Mouse (Mus musculus) induced T-regulatory cell, adult 2 months (primary cell): ENCODE data around the gene Dclk1.
A peak's percentile ranks its signal among the peaks of the same experiment; 100 is the strongest.

Experiments
- DNase-seq: peaks from one replicate; pipeline ENCODE4 v3.0.0-alpha.2; 2012; ENCODE audit warnings: low read depth

Dclk1 gene

DNA sequence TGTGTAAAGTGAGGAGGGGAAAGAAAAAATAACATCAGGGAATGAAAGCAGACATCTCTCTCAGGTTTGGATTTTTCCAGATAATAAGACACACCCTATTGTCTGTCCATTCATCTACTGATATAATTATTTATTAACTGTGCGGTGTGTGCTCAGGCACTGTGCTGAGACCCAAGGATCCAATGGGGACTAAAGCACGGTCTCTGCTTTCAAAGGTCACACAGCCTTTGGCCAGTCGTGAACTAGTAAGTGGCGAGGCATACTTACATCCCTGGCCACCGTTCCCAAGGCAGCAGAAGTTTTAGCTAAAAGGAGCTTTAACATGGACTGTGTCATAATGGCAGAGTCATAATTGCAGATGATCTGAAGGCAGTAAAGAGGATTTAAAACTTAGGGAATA is 273.8 kb downstream of the Dclk1 start:
- DNase-seq: no peak

DNA sequence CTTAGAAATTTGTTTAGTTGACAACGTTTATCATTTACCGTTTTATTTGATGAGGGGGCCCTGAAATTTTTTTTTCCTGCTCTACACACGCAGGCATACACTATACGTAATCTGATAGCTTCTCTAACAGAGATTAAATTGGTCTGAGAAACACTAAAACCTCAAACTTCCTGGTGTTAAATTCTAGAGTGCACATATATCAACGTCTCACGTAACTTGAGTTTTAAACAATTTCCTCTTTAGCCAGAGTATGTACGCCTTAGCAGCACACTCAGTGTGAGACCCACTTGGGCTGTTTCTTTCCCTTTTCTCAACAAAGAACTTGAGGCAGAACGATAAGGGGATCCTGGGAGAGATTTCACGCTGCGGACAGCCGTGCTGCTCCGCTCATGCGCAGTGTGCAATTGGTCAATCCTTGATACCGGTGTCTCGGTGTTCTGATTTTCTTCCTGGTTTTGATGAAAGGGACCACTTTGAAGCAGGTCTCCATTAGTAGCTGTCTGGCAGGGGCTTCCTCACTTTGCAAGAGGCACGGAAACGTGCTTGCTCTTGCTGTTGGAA is 275.4 kb downstream of the Dclk1 start:
- DNase-seq: peak; percentile 50

DNA sequence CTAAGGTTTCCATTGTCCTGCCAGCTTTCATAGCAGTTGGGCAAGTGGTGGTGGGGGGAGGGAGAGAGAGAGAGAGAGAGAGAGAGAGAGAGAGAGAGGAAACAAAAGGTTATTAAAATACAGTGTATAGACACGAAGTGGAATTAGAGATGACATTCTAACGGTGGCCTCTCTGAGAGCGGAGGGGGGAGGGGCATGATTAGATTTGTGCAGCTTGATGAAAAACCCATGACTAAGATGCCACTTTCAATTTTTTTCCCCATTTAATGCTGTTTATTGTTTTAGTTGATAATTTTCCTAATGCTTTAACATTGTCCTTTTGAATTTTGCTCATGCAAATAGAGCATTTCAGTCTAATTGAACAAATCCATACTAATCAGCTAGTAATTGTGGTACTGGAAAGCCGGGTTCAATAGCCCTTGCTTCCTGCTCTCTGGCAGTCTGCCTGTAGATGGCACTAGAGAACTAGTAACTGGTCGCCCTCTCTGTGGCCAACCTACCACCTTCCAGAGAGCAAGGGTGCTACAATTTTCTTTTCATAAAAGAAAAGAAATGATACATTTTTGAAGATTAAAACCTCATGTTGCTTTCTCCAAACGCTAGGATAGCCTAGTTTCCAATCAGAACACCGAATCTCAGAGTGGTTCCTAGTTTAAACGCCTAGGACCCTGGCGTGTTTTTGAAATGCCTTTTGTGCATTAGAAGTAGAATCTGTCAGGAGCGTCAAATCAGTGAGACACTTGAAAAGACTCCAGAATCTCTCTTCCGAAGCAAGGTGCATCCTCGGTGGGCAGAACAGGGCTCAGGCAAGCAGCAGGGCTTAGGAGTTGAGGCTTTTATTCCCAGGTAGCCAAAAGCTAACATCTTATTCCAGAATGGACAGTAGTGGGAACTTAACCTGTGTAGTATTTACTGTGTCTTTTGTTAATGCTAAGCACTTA is 278.3 kb downstream of the Dclk1 start:
- DNase-seq: peak; percentile 69

DNA sequence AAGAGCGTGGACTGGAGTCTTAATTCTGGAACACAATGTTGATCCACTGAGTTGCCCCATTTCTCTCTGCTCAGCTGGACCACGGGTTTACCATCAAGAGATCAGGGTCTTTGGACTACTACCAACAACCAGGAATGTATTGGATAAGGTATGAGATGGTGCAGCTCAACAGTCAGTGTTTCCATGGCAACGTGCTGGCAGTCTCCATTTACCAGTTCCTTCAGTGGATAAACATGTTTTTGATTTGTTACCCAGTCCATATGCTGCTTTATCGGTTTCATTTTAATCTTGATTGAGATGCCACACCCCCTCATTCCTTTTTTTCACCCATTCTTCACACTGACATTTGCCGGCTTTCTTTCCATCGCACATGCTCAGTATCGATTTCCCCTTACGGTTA is 279.6 kb downstream of the Dclk1 start:
- DNase-seq: no peak

DNA sequence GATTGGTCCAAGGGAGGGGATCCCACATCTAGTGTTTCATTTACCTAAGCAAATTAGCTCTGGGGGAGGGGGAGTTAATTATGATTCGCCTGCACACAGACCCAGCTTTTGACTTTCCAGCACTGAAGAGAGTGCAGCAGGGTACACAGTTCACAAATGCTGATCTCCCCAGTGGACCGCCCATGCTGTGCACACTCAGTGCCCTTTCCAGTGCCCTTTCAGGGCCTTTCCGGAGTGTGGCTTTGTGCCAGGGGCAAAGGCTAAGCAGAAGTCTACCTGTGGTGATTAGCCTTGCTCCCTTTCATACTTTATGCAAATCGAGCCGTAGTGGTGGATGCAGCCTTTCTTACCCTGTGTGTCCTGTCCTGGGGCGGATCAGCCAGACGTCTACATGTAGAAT is 281.1 kb downstream of the Dclk1 start:
- no peak for DNase-seq

DNA sequence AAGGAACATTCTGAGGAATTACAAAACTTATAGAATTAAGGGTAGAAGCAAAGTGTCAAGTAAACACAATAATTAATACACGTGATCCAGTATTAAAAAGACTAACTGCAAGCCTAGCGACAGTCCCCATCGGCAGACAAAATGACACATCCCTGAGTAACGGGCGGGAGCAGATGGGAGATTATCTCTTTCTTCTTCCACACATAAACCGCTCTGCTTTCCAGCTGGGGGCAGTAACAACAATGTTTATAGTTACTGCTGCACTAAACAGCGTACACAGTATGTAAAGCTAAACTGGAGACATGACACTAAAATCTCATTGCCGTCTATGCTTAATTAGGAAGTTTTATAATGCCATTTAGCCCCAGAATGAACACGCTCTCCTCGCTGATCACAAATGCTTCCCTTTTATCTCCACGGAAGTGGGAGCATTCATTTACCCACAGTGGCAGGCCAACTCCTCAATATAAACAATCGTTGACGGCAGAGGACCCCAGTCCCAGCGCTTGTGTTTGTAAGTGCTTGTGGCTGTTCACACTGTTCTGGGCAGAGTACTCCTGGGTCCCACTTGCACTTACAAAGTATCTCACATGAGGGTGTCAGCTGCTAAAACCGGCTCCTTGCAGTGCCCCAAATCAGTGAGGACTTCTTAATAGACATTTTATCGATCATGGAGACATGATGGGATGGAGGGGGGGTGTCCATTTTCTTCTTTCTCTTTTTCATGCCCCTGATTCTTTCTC is 281.7 kb downstream of the Dclk1 start:
- DNase-seq: no peak

DNA sequence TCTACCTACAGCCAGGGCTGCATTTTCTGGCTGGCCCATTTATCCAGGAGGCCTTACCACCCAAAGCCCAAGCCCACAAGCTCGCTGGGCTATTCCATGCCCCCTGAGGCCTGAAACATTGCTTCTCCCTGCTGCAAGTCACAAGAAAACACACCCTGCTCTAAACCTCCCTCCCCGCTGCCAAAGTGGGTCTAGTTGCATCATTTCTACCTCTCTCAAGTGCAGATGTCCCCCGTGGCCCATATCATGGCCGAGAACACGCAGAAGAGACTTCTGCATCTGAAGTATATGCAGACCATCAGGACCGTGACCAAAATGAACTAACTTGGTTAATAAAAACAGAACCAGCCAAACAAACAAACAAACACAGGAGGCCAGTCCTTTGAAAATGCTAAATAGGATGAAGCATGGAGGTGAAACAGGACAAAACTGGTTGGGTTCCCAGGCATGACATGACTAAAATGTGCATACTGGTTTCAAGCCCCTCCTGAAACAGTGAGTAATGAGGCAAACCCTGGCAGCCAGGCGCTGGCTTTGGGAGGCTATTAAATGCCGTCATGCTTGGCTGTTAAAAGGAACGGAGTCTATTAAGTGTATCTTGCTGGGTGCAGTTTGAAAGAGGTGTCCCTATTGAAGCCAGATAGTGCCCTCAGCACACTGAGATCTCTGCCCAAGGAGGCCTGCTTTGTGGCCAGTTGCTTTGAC is 282.5 kb downstream of the Dclk1 start:
- no peak for DNase-seq

DNA sequence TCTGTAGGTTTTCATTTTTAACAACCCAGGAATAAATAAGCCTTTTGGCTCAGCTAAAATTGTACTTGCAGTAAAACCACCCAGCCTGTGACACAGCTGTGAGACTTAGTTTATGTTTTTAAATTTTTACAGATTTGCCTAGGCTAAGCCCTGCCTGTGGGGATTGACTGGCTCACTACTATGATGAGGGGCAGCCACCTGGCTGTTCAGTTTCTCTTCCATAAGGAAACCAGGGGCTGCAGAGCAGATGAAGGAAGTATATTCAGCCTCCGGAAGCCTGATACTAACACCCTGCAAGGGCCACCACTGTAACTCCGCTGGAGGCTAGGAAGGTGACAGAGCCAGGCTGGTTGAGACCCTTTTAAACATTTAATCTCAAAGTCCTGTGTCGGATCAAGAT is 284.3 kb downstream of the Dclk1 start:
- DNase-seq: no peak

DNA sequence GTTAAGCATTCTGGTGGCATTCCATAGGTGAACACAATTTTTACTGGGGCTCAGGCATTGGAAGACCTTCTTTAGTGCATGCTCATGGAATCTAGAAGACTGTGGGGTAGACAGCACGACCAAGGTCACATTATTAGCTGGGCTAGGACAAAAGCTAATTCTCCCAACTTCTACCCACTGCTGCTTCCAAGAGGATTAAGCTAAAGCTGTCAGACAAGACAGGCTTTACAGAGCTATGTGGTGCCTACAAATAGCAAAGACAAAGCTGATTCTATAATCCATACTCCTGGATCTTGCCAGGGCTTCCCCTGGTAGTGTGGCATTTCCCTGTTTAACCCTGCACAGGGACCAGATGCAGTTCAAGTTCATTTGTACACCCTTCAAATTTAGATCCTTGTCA is 285.4 kb downstream of the Dclk1 start:
- DNase-seq: no peak

DNA sequence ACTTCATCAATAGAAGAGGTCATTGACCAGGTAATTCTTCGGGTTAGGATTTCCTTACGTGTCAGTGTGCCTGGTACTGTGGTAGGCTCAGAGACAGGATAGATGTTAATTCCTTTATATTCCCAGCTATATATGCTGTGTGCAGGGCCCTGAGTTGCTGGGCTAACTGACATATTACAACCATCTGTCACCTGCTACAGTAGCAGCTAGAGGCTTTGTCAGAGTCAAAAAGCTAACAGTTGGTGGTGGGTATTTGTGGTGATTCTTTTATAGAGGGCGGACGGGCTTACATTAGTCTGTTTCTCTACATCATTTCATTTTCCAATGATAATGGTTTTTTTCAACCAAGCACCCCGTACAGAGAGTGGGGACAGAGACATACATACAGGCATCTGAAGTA is 285.8 kb downstream of the Dclk1 start:
- no peak for DNase-seq

DNA sequence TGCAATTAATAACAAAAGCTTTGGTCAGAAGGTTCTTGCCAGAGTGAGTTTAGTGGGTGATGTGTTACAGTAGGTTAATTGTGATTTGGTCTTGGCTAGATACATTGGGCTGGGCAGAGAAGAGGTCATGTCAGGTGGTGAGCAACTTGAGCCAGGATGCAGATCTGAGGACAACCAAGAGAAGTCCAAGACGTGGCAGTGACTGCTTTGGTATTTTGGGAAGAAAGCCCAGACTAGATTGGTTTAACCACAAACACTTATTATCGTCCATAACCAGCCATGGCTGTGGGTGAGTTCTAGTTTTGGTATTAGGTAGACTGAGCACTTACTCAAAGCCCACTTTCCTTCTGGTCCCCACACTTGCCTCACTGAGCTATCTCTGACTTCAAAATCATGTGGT is 287.2 kb downstream of the Dclk1 start:
- DNase-seq: no peak

DNA sequence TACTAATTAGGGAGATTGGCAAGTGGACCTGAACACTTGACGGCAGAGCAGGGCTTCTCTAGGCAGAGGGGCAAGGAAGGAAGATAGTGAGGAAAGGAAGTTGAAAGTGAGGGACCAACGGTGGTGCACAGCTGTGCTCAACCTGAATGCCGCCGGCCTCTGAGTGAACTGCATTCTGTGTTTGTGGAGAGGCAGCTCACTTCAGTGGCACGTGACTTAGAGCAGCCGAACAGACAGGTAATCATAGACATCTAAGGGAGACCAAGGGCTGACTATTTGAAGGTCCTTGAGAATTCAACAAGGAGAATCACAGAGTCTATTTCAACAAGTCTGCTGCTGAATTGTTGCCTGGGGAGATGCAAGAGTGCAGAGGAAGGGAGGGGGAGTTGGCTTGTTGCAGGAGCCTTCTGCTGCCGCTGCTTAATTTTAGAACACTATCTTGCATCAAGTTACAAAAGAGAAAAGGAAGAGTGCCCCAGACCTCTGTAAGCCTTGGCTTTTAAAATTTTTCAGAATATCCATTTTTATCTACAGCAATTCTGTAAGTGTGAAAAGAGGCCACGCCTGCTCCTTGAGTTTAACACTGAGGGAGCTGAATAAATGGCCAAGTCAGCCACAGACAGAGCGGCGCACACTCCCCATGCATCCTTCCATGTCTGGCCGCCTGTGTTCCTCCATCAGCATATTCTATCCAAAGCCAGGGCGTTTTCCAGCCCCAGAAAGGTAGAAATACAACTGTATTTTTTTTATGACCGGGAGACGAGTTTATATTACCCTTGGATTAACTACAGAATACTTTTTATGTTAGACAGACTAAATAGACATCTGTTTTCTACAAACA is 289.3 kb downstream of the Dclk1 start:
- DNase-seq: no peak

DNA sequence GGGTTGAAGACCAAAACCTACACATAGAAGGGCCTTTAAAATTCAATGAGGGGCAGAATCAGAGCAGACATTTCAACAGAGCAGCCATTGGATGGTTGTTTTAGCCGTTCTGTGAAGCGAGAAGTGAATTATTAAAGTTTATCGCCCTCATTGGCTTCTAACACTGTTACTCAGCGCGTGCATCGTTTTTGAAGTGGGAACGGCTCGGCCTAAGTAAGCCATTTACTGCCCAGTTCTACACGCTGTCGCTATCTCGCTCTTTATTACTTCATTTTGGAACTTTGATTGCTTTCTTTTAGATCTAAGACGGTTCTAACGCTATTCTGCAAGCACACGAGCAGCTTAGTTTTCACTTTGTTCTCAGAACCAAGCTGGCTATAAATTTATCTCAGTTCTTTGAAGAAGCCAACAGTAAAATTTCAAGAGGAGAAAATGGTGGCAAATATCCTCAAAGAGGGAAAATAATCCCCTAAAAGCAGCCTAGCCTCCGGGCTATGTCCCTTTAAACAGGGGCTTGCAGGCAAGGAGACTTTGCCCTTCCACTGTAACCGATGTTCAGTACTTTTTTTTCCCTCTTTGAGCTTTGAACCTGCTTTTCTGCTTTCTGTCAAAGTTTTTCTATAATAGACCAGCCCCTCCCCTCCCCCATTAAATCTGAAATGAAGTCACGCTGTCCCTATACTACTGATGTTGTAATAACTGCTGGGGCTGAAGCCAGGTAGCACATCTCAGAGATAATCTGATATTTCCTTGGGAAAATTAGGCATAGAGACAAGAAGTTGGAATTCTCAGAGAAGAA is 290.2 kb downstream of the Dclk1 start:
- DNase-seq: no peak

DNA sequence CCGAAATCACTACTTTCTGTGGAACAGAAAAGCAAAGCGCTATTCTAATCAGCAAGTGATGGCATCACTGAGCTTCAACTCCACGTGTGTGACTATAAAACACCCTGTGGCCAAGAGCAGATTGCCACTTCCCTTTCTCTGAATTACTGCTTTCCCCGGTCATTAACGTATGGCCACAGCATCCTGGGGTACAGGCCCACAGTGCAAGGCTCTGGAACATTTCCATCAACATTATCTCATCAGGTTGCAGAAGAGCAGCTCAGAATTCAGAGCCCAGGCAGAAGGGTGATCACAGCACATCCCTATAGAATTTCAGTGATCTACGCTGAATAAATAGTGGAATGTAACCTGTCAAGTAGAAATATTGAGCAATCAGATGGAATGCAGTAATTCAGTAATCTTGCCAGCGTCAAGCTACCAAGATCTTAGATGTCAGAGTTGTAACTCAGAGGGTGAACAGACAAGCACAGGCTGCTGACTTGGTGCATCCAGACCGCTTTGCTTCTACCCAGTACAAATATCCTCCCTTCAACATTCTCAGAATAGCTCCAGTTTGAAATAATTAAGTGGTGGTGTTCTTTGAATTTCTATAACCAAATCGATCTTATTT is 293.5 kb downstream of the Dclk1 start:
- DNase-seq: no peak

DNA sequence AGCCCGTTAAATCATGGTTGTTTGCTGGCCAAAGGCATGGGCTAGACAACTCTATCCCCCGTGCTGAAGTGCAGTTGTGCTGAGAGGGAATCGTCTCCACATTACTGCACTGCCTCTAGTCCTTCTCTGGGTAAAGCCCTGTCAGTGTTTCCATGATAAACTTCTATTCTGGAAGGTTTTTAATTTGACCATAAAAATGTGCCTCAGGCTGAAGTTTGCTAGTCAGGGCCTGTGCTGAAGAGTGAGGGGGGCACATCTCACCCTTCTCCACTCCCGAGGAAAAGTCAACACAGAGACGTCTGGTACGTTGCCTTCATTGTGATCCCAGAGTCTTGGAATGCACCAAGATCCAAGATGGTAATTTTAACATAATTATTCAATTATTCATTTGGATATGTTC is 294.7 kb downstream of the Dclk1 start:
- no peak for DNase-seq

DNA sequence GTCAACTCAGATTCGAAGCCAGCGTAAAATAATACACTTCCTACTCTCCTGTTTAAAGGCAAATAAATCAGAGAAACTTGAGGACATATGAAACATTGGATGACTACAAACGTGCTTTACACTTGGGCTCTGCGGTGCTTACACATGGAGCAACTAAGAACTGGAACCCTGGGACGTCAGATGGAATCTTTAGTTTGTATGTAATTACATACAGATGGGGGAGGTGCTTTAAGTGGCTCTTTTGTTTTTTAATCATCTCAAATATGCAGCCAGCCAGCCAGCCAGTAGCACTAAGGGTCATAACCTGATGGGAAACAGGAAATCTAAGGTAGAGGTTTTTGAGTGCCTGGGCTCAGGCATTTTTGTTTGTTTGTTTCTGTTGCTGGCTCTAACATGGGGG is 295.6 kb downstream of the Dclk1 start:
- no peak for DNase-seq

DNA sequence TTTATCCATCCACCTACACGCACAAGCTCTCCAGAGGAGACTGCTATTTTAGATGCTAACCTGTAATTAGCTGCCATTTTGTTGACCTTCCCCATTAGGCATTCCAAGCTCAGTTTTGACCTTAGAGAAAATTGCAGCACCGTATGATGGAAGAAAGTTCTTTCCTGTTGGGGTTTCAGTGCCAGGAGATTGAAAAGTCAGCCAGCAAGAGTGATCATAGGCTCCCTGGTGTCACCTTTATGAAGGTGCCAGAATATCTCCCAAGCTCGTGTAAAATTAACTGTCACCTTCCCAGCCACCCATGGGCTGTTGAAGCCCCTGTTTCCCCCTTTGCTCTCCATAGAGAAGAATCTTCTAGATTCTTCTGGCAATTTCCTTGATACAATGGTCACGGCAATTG is 297.2 kb downstream of the Dclk1 start:
- no peak for DNase-seq

DNA sequence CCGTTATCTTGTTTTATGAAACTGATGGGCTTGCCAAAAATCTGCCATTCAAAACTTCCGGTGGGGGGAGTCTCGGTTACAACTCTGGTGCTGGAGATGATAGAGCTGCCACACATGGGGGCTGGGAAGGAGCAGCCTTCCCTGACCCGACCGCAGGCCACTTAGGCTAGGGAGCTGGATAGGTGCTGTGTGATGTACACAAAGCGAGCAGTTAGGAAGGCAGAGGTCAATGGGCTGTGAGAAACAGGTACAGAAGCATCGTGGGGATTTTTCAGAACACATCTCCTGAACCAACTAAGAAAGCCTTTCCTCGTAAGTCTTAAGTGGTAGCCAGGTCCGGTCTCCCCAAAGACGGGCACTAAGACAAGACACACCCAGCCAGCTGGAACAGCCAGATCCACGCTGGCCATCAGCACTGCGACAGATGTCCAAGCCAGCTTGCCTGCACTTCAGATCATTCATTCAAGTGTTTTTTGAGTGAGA is 297.7 kb downstream of the Dclk1 start:
- DNase-seq: no peak

DNA sequence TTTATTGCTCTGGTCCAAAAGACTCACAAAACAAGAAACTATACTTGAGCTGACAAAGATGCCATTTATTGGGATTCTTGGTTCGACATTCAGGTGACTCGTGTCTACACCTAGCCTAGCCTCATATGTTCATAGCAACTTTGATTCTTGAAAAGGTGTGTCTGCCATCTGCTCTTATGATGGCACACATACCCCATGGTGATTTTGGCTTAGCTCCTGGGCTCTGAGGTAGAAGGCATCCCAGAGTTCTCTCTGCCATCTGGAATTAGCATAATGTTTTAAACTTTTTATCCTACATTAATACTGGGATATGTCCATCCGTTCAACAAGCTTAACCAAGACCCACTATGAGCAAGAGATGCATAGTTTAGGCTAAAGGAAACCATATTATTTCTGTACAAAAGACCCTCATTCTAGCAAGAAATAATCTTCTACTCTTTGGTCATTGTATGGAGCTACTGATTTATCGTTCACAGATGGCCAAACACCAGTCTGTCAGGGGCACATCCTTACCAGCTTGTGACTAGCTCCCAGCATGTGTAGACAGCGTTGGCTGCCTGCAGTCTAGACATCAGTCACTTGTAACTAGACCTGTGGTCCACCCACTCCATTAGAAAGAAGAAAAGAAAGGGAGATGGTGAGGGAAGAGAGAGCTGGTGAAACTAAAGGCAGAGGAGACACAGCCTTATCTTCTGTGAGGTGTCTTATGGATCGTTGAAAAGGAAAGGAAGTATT is 298.4 kb downstream of the Dclk1 start:
- no peak for DNase-seq
